Mouse (Mus musculus) lung, postnatal 0 days (tissue): ENCODE results near the gene Tbc1d1. TPM values are rescaled to one million over a fixed set of nuclear protein-coding genes. Genes with fewer than 3 reads are reported as not detected.
A peak's percentile ranks its signal among the peaks of the same experiment; 100 is the strongest.

Source experiments
- ATAC-seq: fragments of 200-750 bp; cut with Nextera tagmentation; 2 replicates; pipeline ENCODE4 v1.8.0; 2017; ENCODE audit warnings: moderate library complexity
- DNase-seq: peaks from one replicate; pipeline ENCODE4 v3.0.0-alpha.2; 2016; ENCODE audit warnings: low spot score
- H3K27ac ChIP-seq: fragments of 300-500 bp; sonication (generic); 2 replicates; pipeline ENCODE4 v1.5.1; 2014; ENCODE audit warnings: antibody characterized with exemption, mild to moderate bottlenecking, low read length, mixed read lengths
- H3K27me3 ChIP-seq: fragments of 300-500 bp; sonication (generic); replicated peaks from 2 replicates; pipeline ENCODE4 v1.6.1; 2014; ENCODE audit warnings: low read length, mixed read lengths; ENCODE audit not compliant: insufficient read depth
- H3K36me3 ChIP-seq: fragments of 300-500 bp; sonication (generic); 2 replicates; pipeline ENCODE4 v1.6.1; 2014; ENCODE audit warnings: low read length, mixed read lengths; ENCODE audit not compliant: insufficient read depth
- H3K4me1 ChIP-seq: fragments of 300-500 bp; sonication (generic); 2 replicates; pipeline ENCODE4 v1.6.1; 2014; ENCODE audit warnings: antibody characterized with exemption, low read depth, low read length, mixed read lengths; ENCODE audit not compliant: insufficient read depth
- H3K4me2 ChIP-seq: fragments of 300-500 bp; sonication (generic); replicated peaks from 2 replicates; pipeline ENCODE4 v1.6.1; 2014; ENCODE audit warnings: low read depth, mild to moderate bottlenecking, low read length, moderate library complexity, mixed read lengths
- H3K4me3 ChIP-seq: fragments of 300-500 bp; sonication (generic); 2 replicates; pipeline ENCODE4 v1.5.1; 2014; ENCODE audit warnings: low read depth, low read length
- H3K9ac ChIP-seq: fragments of 300-500 bp; sonication (generic); replicated peaks from 2 replicates; pipeline ENCODE4 v1.6.1; 2014; ENCODE audit warnings: low read depth, mild to moderate bottlenecking
- H3K9me3 ChIP-seq: fragments of 300-500 bp; sonication (generic); 2 replicates; pipeline ENCODE4 v1.6.1; 2016; ENCODE audit warnings: low read length, mixed read lengths
- CTCF ChIP-seq: IDR thresholded peaks from 2 replicates; pipeline ENCODE4 v1.5.1; 2016; ENCODE audit warnings: antibody characterized with exemption, mild to moderate bottlenecking
- EP300 ChIP-seq: IDR thresholded peaks from 2 replicates; pipeline ENCODE4 v1.6.1; 2016; ENCODE audit warnings: antibody characterized with exemption, mild to moderate bottlenecking, control low read depth
- WGBS: fragments of 180-500 bp; shearing (Covaris S2); extraction: QIAGEN DNeasy Blood & Tissue Kit; methylation state at CpG from one replicate; pipeline ENCODE4 v1.1.7; 2014; 5-methylcytosine and 5-hydroxymethylcytosine counted together
- polyA plus RNA-seq: library from polyadenylated mRNA; unstranded; fragments of >200 nt; fragmentation: Nextera tagmentation; extraction: Ambion mirVana; gene quantifications from 2 replicates; pipeline ENCODE4 v1.2.1, GENCODE M21; 2015

Tbc1d1 gene
- polyA plus RNA-seq, 1 experiment from 2014 or later, result 15.3 TPM

DNA sequence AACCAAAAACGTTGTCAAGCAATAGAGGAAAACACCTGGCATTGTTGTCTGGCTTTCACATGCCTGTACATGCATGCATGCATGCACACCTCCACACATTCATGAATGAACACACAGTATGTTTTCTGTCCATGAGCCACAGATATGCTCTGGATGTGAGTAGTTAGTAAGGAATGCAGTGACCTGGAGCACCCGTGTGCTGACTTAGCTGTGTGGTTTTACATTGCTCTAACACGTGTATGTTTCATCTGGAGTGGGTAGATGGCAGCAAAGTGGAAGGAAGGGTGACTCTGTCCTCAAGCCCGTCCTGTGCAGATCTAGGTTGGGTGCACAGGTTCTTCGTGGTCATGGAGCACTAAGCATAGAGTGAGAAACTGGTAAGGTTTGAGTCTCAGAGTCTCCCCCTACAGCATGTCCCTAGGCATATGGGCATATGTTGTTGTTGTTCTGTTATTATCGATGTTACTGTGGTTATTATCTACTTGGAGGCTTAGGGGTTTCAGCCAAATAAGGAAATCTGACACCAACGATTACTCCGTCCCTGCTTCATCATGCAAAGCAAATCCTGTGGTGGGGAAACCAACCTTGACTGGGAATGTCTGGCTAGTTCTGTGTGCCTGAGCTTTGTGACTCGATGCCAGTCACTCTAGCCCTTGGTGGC is 86.8 kb downstream of the Tbc1d1 start:
- peaks cover 16% of the 10 kb centered on the region; the same call in 1 of the 2 replicates for H3K4me1 ChIP-seq
- no peaks in the 10 kb centered on the region for H3K9me3 ChIP-seq
- peak; percentile 64 for DNase-seq
- 43% methylated on average over 9 of the region's 9 CpGs for WGBS
- no peak overlapping the region for H3K27ac ChIP-seq
- no peak overlapping the region for H3K4me3 ChIP-seq
- H3K9ac ChIP-seq, result no peak overlapping the region
- no peak overlapping the region for H3K4me2 ChIP-seq
- no peaks in the 10 kb centered on the region for H3K36me3 ChIP-seq
- no peaks in the 10 kb centered on the region for H3K27me3 ChIP-seq
- peak; percentile 40 for ATAC-seq
- TF ChIP-seq EP300 (no peak), CTCF (peak; percentile 49)

DNA sequence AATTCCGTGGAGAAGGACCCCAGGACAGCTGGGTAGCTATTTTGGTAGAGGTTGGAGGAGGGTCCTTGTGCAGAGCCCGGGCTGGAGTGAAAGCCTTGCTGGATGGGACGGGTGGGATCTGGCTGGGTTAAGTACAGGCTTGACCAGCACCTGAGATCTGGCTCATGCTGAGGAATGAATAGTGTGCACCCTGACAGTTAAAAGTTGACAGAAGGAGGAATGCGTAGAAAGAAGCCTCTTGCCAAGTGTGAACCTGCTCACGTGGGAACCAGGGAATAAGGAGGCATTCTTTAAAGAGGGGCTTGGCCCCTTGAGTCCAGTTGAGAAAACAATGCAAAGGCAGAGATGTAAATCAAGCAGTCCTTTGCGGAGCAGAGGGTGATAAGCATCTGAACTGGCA is 87.6 kb downstream of the Tbc1d1 start:
- H3K4me2 ChIP-seq, result no peak overlapping the region

DNA sequence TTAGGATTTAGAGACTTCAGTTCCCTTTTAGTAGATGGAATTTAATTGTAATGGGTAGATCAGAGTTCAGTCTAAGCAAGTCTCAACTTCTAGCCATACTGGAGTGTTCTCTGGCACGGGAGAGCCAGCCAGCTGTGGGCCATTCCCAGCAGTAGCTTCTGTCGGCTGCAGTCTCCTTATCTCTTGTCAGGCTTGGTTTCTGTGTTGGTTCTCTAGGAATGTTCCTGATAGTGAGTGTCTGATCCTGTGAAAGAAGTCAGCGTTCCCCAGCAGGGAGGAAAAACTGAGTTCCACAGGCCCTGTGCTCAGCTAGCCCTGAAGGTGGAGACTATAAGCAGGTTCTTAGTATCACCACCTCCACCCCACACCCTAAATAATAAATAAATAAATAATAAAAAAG is 88.2 kb downstream of the Tbc1d1 start:
- peak; percentile 59 for ATAC-seq
- Histone ChIP-seq H3K9me3 (no peaks in the 10 kb centered on the region), H3K27ac (peak overlapping the region; percentile 40), H3K9ac (no peak overlapping the region), H3K36me3 (no peaks in the 10 kb centered on the region), H3K4me3 (no peak overlapping the region), H3K4me1 (peaks cover 16% of the 10 kb centered on the region; the same call in 1 of the 2 replicates), H3K27me3 (no peaks in the 10 kb centered on the region), H3K4me2 (no peak overlapping the region)
- TF ChIP-seq CTCF (no peak), EP300 (no peak)
- WGBS, result 26% methylated on average over 3 of the region's 3 CpGs
- DNase-seq, result peak; percentile 69

More for the DNA sequence above, 87.6 kb downstream of the Tbc1d1 start:
- Histone ChIP-seq H3K9me3 (no peaks in the 10 kb centered on the region), H3K4me3 (no peak overlapping the region), H3K27me3 (no peaks in the 10 kb centered on the region), H3K9ac (no peak overlapping the region), H3K36me3 (no peaks in the 10 kb centered on the region), H3K27ac (peak overlapping the region; percentile 40), H3K4me1 (peaks cover 16% of the 10 kb centered on the region; the same call in 1 of the 2 replicates)
- TF ChIP-seq CTCF (no peak), EP300 (no peak)
- ATAC-seq, result peak; percentile 22; the same call in 1 of the 2 replicates
- WGBS, result 25% methylated on average over 6 of the region's 6 CpGs
- DNase-seq, result peak; percentile 23

DNA sequence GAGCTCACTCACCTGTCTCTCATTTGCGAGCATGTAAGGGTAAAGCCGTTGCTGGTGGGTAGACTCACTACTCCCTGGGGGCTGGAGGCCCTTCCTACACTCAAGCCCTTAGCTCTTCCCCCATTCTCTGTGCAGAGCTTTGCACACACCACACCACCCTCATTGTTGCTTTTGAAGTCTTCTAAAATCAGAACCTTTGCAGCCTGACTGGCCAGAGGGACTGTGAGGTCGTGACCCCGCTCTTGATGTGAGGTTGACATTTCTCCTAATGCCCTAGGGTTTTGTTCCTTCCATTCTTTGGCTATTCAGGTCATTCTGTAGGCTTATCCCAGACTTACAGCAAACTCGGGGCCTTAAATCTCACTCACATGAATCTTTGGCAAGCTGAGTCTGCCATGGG is 88.6 kb downstream of the Tbc1d1 start:
- Histone ChIP-seq H3K9me3 (no peaks in the 10 kb centered on the region), H3K9ac (no peak overlapping the region), H3K36me3 (no peaks in the 10 kb centered on the region), H3K4me2 (no peak overlapping the region), H3K4me3 (no peak overlapping the region), H3K27me3 (no peaks in the 10 kb centered on the region), H3K27ac (peak overlapping the region; percentile 40; the same call in 1 of the 2 replicates), H3K4me1 (peaks cover 16% of the 10 kb centered on the region; the same call in 1 of the 2 replicates)
- ATAC-seq, result no peak
- DNase-seq, result no peak
- WGBS, result 67% methylated on average over 5 of the region's 5 CpGs
- TF ChIP-seq EP300 (no peak), CTCF (no peak)

DNA sequence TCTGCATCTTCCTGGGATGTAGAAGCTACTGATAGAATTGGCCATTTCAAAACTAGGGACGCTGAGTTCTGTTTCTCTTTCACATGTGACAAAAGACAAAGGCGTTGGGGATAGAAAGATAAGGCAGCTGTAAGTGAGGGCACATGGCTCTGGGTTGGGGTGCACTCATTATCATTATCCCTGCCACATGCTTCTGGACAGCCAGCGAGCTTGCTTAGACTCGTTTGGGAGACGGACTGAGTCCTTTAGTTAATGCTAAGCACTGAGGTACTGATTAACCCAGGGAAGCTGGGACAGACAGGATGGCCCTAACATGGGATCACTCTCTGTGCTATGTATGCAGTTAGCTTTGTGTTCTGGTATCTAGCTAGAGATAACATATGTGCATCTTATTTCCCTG is 95.3 kb downstream of the Tbc1d1 start:
- DNase-seq (no peak), ATAC-seq (no peak)
- H3K27ac ChIP-seq, result no peak overlapping the region
- TF ChIP-seq EP300, result no peak
- no peak for TF ChIP-seq CTCF
- H3K9ac ChIP-seq, result no peak overlapping the region
- no peaks in the 10 kb centered on the region for H3K27me3 ChIP-seq
- H3K4me1 ChIP-seq, result no peaks in the 10 kb centered on the region
- H3K4me3 ChIP-seq, result no peak overlapping the region
- H3K36me3 ChIP-seq, result no peaks in the 10 kb centered on the region
- no peak overlapping the region for H3K4me2 ChIP-seq
- H3K9me3 ChIP-seq, result no peaks in the 10 kb centered on the region
- WGBS, result 62% methylated on average over 5 of the region's 5 CpGs

DNA sequence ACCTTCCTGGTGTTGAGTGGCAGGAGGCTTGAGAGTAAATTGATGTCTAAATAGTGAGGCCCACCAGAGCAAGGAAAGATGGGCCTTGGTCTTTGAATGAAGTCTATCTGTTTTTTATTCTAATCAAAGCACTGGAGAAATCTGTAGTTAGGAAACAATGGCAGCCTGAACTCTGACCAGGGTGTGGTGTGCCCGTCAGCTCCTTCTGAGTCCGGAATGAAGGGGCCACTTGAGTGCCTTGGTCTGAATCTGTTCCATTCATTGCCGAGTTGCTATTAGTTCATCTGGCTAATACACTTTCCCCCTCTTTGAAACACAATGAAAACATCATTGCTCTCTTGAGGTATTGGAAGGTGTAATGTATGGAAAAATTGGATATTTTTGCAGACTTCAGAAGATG is 98.2 kb downstream of the Tbc1d1 start:
- no peak for TF ChIP-seq EP300
- no peak for TF ChIP-seq CTCF

More for the DNA sequence above, 98.2 kb downstream of the Tbc1d1 start:
- Histone ChIP-seq H3K9me3 (no peaks in the 10 kb centered on the region), H3K9ac (no peak overlapping the region), H3K4me1 (no peaks in the 10 kb centered on the region), H3K4me3 (no peak overlapping the region), H3K36me3 (0 out of 2 replicates have a peak, but pooled peaks cover 6% of the 10 kb centered on the region), H3K4me2 (no peak overlapping the region), H3K27ac (no peak overlapping the region), H3K27me3 (no peaks in the 10 kb centered on the region)
- no peak for ATAC-seq
- DNase-seq, result no peak
- 49% methylated on average over 3 of the region's 3 CpGs for WGBS
